Mouse (Mus musculus) embryonic facial prominence, embryonic 14.5 days (tissue): ENCODE data around the gene Flt3. TPM values are rescaled to one million over a fixed set of nuclear protein-coding genes. Genes with fewer than 3 reads are reported as not detected.

Source experiments
- ATAC-seq: fragments of 200-750 bp; cut with Nextera tagmentation; 2 replicates; pipeline ENCODE4 v1.8.0; 2017; ENCODE audit warnings: low read depth, moderate number of reproducible peaks, moderate TSS enrichment
- DNase-seq: peaks from one replicate; pipeline ENCODE4 v3.0.0-alpha.2; 2015; ENCODE audit warnings: low spot score
- H3K27ac ChIP-seq: fragments of 300-500 bp; sonication (generic); replicated peaks from 2 replicates; pipeline ENCODE4 v1.5.1; 2014; ENCODE audit warnings: low read depth, mild to moderate bottlenecking, low read length, moderate library complexity
- H3K27me3 ChIP-seq: fragments of 300-500 bp; sonication (generic); replicated peaks from 2 replicates; pipeline ENCODE4 v1.6.1; 2014; ENCODE audit warnings: low read length; ENCODE audit not compliant: control insufficient read depth, insufficient read depth
- H3K36me3 ChIP-seq: fragments of 300-500 bp; sonication (generic); 2 replicates; pipeline ENCODE4 v1.6.1; 2014; ENCODE audit warnings: low read length, mixed read lengths; ENCODE audit not compliant: control insufficient read depth, insufficient read depth
- H3K4me1 ChIP-seq: fragments of 300-500 bp; sonication (generic); 2 replicates; pipeline ENCODE4 v1.6.1; 2014; ENCODE audit warnings: antibody characterized with exemption, low read length; ENCODE audit not compliant: control insufficient read depth, insufficient read depth
- H3K4me2 ChIP-seq: fragments of 300-500 bp; sonication (generic); 2 replicates; pipeline ENCODE4 v1.6.1; 2014; ENCODE audit warnings: low read depth, mild to moderate bottlenecking, low read length, moderate library complexity, mixed read lengths
- H3K4me3 ChIP-seq: fragments of 300-500 bp; sonication (generic); 2 replicates; pipeline ENCODE4 v1.5.1; 2014; ENCODE audit warnings: low read depth, mild to moderate bottlenecking, low read length
- H3K9ac ChIP-seq: fragments of 300-500 bp; sonication (generic); 2 replicates; pipeline ENCODE4 v1.6.1; 2014; ENCODE audit warnings: low read depth, mild to moderate bottlenecking, low read length, moderate library complexity, mixed read lengths
- H3K9me3 ChIP-seq: fragments of 300-500 bp; sonication (generic); 2 replicates; pipeline ENCODE4 v1.6.1; 2016; ENCODE audit warnings: low read length; ENCODE audit not compliant: control insufficient read depth
- WGBS: fragments of 180-500 bp; shearing (Covaris S2); extraction: QIAGEN DNeasy Blood & Tissue Kit; methylation state at CpG from one replicate; pipeline ENCODE4 v1.1.7; 2014; 5-methylcytosine and 5-hydroxymethylcytosine counted together
- polyA plus RNA-seq: library from polyadenylated mRNA; unstranded; fragments of >200 nt; fragmentation: Nextera tagmentation; extraction: Ambion mirVana; gene quantifications from 2 replicates; pipeline ENCODE4 v1.2.1, GENCODE M21; 2014

The Flt3 gene
- polyA plus RNA-seq, 1 experiment from 2014 or later = 0.45 TPM

DNA sequence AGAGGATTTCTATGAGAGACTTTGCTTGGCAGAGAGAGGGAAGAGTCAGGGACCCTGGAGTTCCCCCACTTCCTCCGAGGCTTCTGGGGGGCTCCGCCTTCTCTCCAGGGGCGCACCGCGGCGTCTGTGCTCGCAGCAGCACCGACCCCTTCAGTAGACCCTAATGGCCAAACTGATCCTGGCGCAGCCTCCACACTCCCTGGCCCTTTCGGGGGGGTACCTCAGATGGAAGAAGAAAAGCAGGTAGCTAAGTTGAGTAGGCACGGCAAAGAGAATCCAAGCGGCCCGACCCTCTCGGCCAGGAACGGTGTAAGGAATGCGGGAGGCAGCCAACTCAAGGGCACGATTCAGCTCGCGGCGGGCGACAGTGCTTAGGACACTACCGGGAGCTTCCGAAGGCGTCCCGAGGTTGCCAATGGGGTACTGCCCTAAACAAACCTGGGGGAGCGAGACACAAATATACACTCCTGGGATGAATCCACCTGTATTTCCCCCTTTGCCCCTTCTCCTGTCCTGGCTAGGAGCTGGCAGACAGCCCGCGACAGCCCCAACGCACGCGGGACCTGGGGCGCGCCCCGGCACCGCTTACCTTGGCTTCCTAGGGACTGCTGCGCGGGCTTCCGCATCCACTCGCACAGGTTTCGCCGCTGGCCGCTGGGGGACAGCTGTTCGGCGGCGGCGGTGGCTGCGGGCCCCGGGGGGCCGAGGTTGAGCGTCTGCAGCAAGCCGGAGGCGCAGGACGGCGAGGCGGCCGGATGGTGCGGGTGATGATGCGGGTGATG lies 94.2 kb downstream of the Flt3 start:
- Histone ChIP-seq H3K27ac (no peak overlapping the region), H3K4me3 (peak overlapping the region; percentile 18), H3K4me2 (peak overlapping the region; percentile 12; the same call in 1 of the 2 replicates), H3K9me3 (no peaks in the 10 kb centered on the region), H3K4me1 (no peaks in the 10 kb centered on the region), H3K27me3 (peaks cover 100% of the 10 kb centered on the region), H3K36me3 (no peaks in the 10 kb centered on the region), H3K9ac (no peak overlapping the region)
- no peak for ATAC-seq
- WGBS = under 1% methylated on average over 23 of the region's 58 CpGs
- DNase-seq = no peak

DNA sequence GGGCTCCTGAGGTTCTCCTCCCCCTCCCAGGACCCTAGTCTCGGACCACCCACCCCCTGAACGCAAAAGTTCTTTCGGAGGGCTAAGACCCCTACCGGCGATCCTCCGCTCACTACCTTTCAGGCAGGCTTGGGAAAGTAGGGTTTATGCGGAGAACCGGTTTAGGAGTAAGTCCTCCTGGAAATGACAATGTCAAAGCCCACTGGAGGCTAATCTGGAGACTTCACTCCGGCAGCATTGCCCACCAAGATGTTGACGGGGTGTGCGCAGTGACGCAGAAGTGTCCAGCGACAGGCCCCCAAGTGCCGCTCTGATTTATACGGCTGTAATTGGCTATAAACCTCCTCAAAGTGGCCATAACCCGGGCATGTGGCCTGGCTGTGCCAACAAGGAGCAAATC lies 95.1 kb downstream of the Flt3 start:
- H3K27me3 ChIP-seq = peaks cover 100% of the 10 kb centered on the region
- no peak overlapping the region for H3K9ac ChIP-seq
- DNase-seq = no peak
- H3K27ac ChIP-seq = no peak overlapping the region
- no peaks in the 10 kb centered on the region for H3K4me1 ChIP-seq
- no peak for ATAC-seq
- H3K36me3 ChIP-seq = no peaks in the 10 kb centered on the region
- 0 out of 2 replicates have a peak overlapping the region, but pooled peaks have one; percentile 3 for H3K4me3 ChIP-seq
- H3K9me3 ChIP-seq = no peaks in the 10 kb centered on the region
- no peak overlapping the region for H3K4me2 ChIP-seq
- WGBS = under 1% methylated on average over 16 of the region's 16 CpGs

DNA sequence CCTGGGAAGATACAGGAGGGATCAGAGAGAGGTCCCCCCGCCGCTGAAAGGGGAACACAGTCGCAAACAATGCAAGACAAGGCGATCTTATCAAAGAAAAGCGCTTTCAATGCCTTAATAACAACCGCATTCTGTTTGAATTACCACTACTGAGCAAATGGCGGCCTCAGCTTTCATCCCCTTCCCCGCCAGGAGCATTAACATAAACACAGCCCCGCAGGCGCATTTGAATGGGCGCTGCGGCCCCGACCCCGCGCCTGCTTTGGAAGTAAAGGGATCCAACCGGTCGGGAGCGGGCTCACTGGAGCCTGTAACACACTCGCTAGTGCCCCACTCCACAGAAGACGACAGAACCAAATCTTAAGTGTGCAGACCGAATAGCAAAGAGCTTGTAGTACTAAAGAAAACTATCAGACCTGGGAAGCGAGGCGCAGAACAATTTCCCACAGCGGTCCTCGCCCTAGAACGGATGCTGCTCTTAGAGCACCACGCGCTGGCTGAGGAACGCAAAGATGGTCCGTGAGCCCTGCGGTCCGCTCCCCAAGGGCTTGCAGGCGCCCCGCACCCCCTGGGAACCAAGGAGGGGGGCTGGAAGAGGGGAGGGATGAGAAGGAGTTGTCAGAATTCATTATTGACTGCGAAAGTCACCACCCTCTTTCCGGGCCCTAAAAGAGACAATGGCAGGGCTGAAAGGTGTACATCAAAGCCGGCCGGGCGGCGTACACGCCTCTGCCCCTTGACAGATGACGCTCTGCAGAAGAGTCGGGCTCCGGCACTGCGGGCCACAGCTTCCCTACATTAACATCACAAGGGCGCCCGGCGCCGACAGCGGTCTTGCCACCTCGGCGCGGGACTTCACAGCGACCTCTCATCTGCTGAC lies 95.8 kb downstream of the Flt3 start:
- no peaks in the 10 kb centered on the region for H3K9me3 ChIP-seq
- DNase-seq = no peak
- ATAC-seq = no peak
- H3K4me3 ChIP-seq = 0 out of 2 replicates have a peak overlapping the region, but pooled peaks have one; percentile 3
- WGBS = under 1% methylated on average over 44 of the region's 54 CpGs
- no peaks in the 10 kb centered on the region for H3K36me3 ChIP-seq
- H3K27me3 ChIP-seq = peaks cover 100% of the 10 kb centered on the region
- H3K9ac ChIP-seq = no peak overlapping the region
- no peak overlapping the region for H3K27ac ChIP-seq
- H3K4me2 ChIP-seq = no peak overlapping the region
- H3K4me1 ChIP-seq = peaks cover 2% of the 10 kb centered on the region; the same call in 1 of the 2 replicates

DNA sequence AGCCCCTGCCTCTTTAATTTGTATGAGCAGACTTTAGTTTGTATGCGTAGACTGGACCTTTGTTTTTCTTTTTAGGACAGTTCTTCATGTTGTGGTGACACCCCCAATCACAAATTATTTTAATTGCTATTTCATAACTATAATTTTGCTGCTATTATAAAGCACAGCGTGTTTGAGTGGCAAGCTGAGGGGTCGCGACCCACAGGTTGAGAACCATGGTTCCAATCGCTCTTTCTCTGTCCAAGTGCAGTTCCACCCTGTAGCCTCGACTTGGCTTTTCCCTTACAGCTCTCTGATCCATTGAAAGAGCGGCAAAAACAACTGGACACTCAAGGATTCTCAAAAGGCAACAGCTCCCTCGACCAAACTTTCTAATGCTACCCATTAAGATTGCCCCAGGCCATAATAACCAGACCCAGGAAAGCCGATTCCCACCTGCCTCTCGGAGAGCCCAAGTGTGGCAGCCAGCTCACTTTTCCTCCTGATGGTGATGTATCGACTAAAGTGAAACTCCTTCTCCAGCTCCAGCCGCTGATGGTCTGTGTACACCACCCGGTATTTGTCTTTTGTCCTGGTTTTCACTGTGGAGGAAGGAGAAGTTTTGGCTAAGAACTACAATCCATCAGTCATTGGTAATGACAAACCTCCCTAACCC lies 97.4 kb downstream of the Flt3 start:
- DNase-seq = no peak
- Histone ChIP-seq H3K9ac (no peak overlapping the region), H3K4me1 (peaks cover 5% of the 10 kb centered on the region; the same call in 1 of the 2 replicates), H3K36me3 (no peaks in the 10 kb centered on the region), H3K27me3 (peaks cover 100% of the 10 kb centered on the region), H3K4me2 (no peak overlapping the region), H3K4me3 (no peak overlapping the region), H3K27ac (no peak overlapping the region), H3K9me3 (no peaks in the 10 kb centered on the region)
- no peak for ATAC-seq
- 5% methylated on average over 13 of the region's 13 CpGs for WGBS

DNA sequence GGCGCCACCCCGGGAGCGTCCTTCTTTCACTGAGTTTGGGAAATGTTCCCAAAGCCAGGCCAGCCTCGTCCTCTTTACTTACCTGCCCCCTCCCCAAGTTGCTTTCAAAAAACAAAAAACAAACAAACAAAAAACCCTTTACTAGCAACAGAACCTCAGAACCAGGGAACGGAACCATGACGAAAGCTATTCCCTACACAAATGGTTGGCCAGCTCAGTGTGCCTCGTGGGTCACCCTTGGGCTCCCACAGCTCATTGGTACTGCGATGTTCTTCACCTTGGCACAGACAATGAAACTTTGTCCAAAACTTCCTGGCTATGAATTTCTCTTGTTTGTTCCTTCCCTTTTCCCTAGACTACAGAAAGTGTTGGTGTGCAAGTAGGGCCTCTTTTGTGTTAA lies 98.1 kb downstream of the Flt3 start:
- ATAC-seq (no peak), DNase-seq (no peak)
- H3K36me3 ChIP-seq = no peaks in the 10 kb centered on the region
- no peak overlapping the region for H3K27ac ChIP-seq
- WGBS = 2% methylated on average over 8 of the region's 8 CpGs
- H3K4me3 ChIP-seq = no peak overlapping the region
- no peak overlapping the region for H3K4me2 ChIP-seq
- peaks cover 5% of the 10 kb centered on the region; the same call in 1 of the 2 replicates for H3K4me1 ChIP-seq
- H3K9ac ChIP-seq = no peak overlapping the region
- H3K27me3 ChIP-seq = peaks cover 100% of the 10 kb centered on the region
- H3K9me3 ChIP-seq = no peaks in the 10 kb centered on the region

DNA sequence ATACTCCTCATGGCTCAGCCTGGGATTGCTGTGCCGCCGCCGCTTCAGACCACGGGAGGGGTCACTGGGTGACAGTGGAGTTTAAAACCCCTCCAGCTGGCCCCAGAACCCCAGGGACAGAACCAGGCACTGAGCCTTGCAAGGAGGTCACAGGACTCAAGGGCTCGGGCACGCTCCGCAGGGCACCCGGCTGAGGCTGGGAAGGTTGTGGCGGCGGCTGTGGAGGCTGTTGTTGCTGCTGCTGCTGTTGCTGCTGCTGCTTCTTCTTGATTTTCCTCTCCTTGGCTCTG lies 98.6 kb downstream of the Flt3 start:
- Histone ChIP-seq H3K4me2 (no peak overlapping the region), H3K36me3 (no peaks in the 10 kb centered on the region), H3K27me3 (peaks cover 100% of the 10 kb centered on the region), H3K9ac (no peak overlapping the region), H3K4me3 (no peak overlapping the region), H3K9me3 (no peaks in the 10 kb centered on the region), H3K27ac (no peak overlapping the region), H3K4me1 (peaks cover 5% of the 10 kb centered on the region; the same call in 1 of the 2 replicates)
- DNase-seq = no peak
- WGBS = 2% methylated on average over 10 of the region's 10 CpGs
- ATAC-seq = no peak

DNA sequence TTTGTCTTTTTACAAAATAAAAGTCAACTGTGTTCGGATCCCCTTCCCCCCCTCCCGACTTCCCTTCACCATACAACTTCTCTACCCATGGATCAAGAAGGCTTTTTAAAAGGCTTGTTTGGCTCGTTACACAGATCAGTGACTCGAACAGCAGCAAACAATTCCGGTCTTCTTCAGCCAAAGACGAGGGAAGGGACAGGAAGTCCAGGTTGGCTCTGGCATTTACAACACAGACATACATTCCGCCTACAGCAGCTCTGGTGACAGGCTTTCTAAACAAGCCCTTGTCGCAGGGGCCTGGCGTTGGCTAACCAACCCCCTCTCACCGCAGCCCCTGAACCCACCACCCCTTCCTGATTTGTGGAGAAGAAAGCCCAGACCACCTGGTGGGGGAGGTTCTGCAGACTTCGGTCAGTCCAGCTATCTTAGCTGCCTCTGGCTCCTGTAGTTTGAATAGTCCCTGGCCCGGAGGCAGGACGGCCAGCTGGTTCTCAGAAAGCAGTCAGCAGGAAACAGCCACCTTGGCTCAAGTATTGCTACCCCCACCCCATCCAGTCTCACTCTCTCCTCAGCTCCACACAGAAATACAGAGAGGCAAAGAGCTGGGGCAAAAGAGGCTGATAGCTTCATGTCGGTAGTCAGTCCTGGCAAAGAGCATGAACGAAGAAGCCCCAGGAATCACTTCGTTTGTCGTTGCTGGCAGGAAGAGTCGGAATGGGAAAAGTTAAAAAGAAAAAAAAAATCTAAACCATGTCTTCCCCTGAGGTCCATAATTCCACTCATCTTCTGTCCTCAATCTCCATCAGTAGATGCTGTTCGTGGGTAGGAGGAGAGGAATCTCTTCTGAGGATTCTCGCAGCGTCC lies 99.1 kb downstream of the Flt3 start:
- H3K36me3 ChIP-seq = no peaks in the 10 kb centered on the region
- H3K4me3 ChIP-seq = no peak overlapping the region
- H3K27ac ChIP-seq = no peak overlapping the region
- no peak overlapping the region for H3K4me2 ChIP-seq
- WGBS = 1% methylated on average over 21 of the region's 21 CpGs
- H3K9ac ChIP-seq = no peak overlapping the region
- peaks cover 100% of the 10 kb centered on the region for H3K27me3 ChIP-seq
- H3K4me1 ChIP-seq = peaks cover 5% of the 10 kb centered on the region; the same call in 1 of the 2 replicates
- ATAC-seq = no peak
- no peak for DNase-seq
- H3K9me3 ChIP-seq = no peaks in the 10 kb centered on the region

DNA sequence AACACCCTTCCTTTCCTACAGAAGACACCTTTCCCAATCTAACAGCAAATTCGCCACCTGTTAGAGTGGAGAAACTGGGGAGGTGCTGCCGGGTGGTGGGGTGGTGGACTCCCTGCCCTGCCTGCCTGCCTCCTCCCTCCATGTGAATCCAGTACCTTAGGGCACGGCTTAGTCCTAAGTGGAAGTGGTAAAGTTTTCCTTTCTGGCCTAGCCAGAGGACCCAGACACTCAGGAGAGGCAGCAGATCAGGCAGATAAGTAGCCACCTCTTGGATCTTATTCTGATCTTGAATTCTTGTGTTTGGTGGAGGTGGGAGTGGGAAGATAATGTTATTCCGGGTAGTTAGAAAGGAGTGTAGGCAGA lies 100.3 kb downstream of the Flt3 start:
- DNase-seq (no peak), ATAC-seq (no peak)
- Histone ChIP-seq H3K9me3 (no peaks in the 10 kb centered on the region), H3K27me3 (peaks cover 98% of the 10 kb centered on the region), H3K4me1 (peaks cover 5% of the 10 kb centered on the region; the same call in 1 of the 2 replicates), H3K4me2 (peak overlapping the region; percentile 36; the same call in 1 of the 2 replicates), H3K36me3 (no peaks in the 10 kb centered on the region), H3K4me3 (peak overlapping the region; percentile 25; the same call in 1 of the 2 replicates), H3K27ac (no peak overlapping the region), H3K9ac (no peak overlapping the region)
- WGBS = 0% methylated on average over 4 of the region's 4 CpGs
